Comparison of ENCODE assay signal across 8 mouse cellular contexts in genomic region chr7:25859962-25860870, GRCm38 (mm10). TPM values are rescaled to one million over a fixed set of nuclear protein-coding genes. Genes with fewer than 3 reads are reported as not detected.
A peak's percentile ranks its signal among the peaks of the same experiment; 100 is the strongest.
DNase-seq lines count a peak whose midpoint lies in the region; ATAC-seq and TF ChIP-seq lines count a peak whose summit lies in the region.

No protein-coding gene starts in this region.

- no peak overlapping the region for H3K9ac ChIP-seq in lung, embryonic 16.5 days (ENCODE audit: low read length)
- peak overlapping the region; percentile 8; the same call in 1 of the 2 replicates for H3K9ac ChIP-seq in intestine, embryonic 15.5 days

- no peaks in the 10 kb centered on the region for H3K4me1 ChIP-seq in lung, embryonic 16.5 days (replicated peaks; ENCODE audit: control insufficient read depth, insufficient read depth, low read length)
- H3K4me1 ChIP-seq in embryonic fibroblast, embryonic 13.5 days (ENCODE audit: control insufficient read depth, insufficient read depth, low read length) = no peaks in the 10 kb centered on the region
- no peaks in the 10 kb centered on the region for H3K4me1 ChIP-seq in intestine, embryonic 15.5 days (replicated peaks)
- peaks cover 7% of the 10 kb centered on the region; the same call in 1 of the 2 replicates for H3K4me1 ChIP-seq in midbrain, embryonic 10.5 days

- H3K4me3 ChIP-seq in lung, embryonic 16.5 days (ENCODE audit: low read length) = peak overlapping the region; percentile 16; the same call in 1 of the 2 replicates
- no peak overlapping the region for H3K4me3 ChIP-seq in embryonic fibroblast, embryonic 13.5 days (ENCODE audit: insufficient read depth, low read length)
- H3K4me3 ChIP-seq in intestine, embryonic 15.5 days (replicated peaks) = no peak overlapping the region
- peak overlapping the region; percentile 48 for H3K4me3 ChIP-seq in midbrain, embryonic 10.5 days

- 22% methylated on average over 9 of the region's 9 CpGs for WGBS in lung, embryonic 16.5 days
- WGBS in intestine, embryonic 15.5 days = 17% methylated on average over 9 of the region's 9 CpGs
- WGBS in midbrain, embryonic 10.5 days = 23% methylated on average over 9 of the region's 9 CpGs

- DNase-seq in lung, postnatal 14 days = no peak
- DNase-seq in midbrain, embryonic 10.5 days (ENCODE audit: low spot score) = peak; percentile 52
- no peak for DNase-seq in right cerebral cortex, postnatal 4 days
- DNase-seq in urinary bladder, adult 18-20 months (ENCODE audit: low spot score in 2 of 2) = no peak

- H3K27ac ChIP-seq in lung, embryonic 16.5 days (ENCODE audit: low read length) = no peak overlapping the region
- H3K27ac ChIP-seq in embryonic fibroblast, embryonic 13.5 days (ENCODE audit: insufficient read depth, low read length) = no peak overlapping the region
- no peak overlapping the region for H3K27ac ChIP-seq in intestine, embryonic 15.5 days
- H3K27ac ChIP-seq in midbrain, embryonic 10.5 days (replicated peaks) = peak overlapping the region; percentile 39; the same call in 1 of the 2 replicates

- no peaks in the 10 kb centered on the region for H3K36me3 ChIP-seq in lung, embryonic 16.5 days (ENCODE audit: control insufficient read depth, insufficient read depth, low read length)
- H3K36me3 ChIP-seq in intestine, embryonic 15.5 days = no peaks in the 10 kb centered on the region
- H3K36me3 ChIP-seq in midbrain, embryonic 10.5 days = no peaks in the 10 kb centered on the region

- peak; percentile 44; the same call in 1 of the 2 replicates for TF ChIP-seq CTCF in embryonic fibroblast, embryonic 13.5 days (IDR thresholded peaks at IDR 0.05; ENCODE audit: borderline replicate concordance, insufficient read depth, low read length)

- no peaks in the 10 kb centered on the region for H3K9me3 ChIP-seq in lung, embryonic 16.5 days (ENCODE audit: control insufficient read depth, low read length)
- H3K9me3 ChIP-seq in intestine, embryonic 15.5 days = no peaks in the 10 kb centered on the region
- no peaks in the 10 kb centered on the region for H3K9me3 ChIP-seq in midbrain, embryonic 10.5 days (replicated peaks)

- peak overlapping the region; percentile 38; the same call in 1 of the 2 replicates for H3K4me2 ChIP-seq in lung, embryonic 16.5 days (ENCODE audit: low read depth, low read length)
- H3K4me2 ChIP-seq in intestine, embryonic 15.5 days (replicated peaks) = peak overlapping the region; percentile 42

- TF ChIP-seq POLR2A in embryonic fibroblast, embryonic 13.5 days (IDR thresholded peaks at IDR 0.05; ENCODE audit: low read depth, low read length) = no peak

- no peaks in the 10 kb centered on the region for H3K27me3 ChIP-seq in lung, embryonic 16.5 days (ENCODE audit: control insufficient read depth, insufficient read depth, low read depth, low read length)
- no peaks in the 10 kb centered on the region for H3K27me3 ChIP-seq in intestine, embryonic 15.5 days (replicated peaks)
- no peaks in the 10 kb centered on the region for H3K27me3 ChIP-seq in midbrain, embryonic 10.5 days (ENCODE audit: low read depth, poor library complexity, severe bottlenecking)

- ATAC-seq in lung, embryonic 16.5 days (ENCODE audit: low read depth) = peak; percentile 45; the same call in 1 of the 2 replicates
- no peak for ATAC-seq in intestine, embryonic 15.5 days
- no peak for ATAC-seq in megakaryocyte-erythroid progenitor cell, adult 5-6 weeks (replicated peaks; ENCODE audit: low FRiP score, low TSS enrichment, poor library complexity, severe bottlenecking)

RNA-seq across cellular contexts. Expression of gene Cyp2b10, which starts 37.2 kb away (rescaled TPM):
- polyA plus RNA-seq in lung, embryonic 16.5 days (2015; fragmentation: Nextera tagmentation; extraction: Ambion mirVana) = 0.60 and 1.4 TPM in 2 replicates
- polyA plus RNA-seq in embryonic fibroblast, embryonic 13.5 days (2011; ENCODE audit: insufficient read length, low read depth, missing spikeins) = not detected in 2 replicates
- not detected in 2 replicates for polyA plus RNA-seq in intestine, embryonic 15.5 days (2015; fragmentation: Nextera tagmentation; extraction: Ambion mirVana)
- not detected in 2 replicates for polyA plus RNA-seq in midbrain, embryonic 10.5 days (2016; fragmentation: Nextera tagmentation; extraction: Ambion mirVana)
- total RNA-seq in megakaryocyte-erythroid progenitor cell, adult 5-6 weeks (2014; fragmentation: Nextera tagmentation) = not detected in 2 replicates
- not detected in 2 replicates for total RNA-seq in megakaryocyte-erythroid progenitor cell, adult 5-6 weeks (2017)

RNA-seq across cellular contexts. Expression of gene Cyp2s1, which starts 43.5 kb away (rescaled TPM):
- 18.9 and 21.0 TPM in 2 replicates for polyA plus RNA-seq in lung, embryonic 16.5 days (2015; fragmentation: Nextera tagmentation; extraction: Ambion mirVana)
- polyA plus RNA-seq in embryonic fibroblast, embryonic 13.5 days (2011; ENCODE audit: insufficient read length, low read depth, missing spikeins) = 0.23 TPM in 1 of 2 replicates, not detected in the other
- 33.2 and 35.9 TPM in 2 replicates for polyA plus RNA-seq in intestine, embryonic 15.5 days (2015; fragmentation: Nextera tagmentation; extraction: Ambion mirVana)
- 0.25 and 0.34 TPM in 2 replicates for polyA plus RNA-seq in midbrain, embryonic 10.5 days (2016; fragmentation: Nextera tagmentation; extraction: Ambion mirVana)
- total RNA-seq in megakaryocyte-erythroid progenitor cell, adult 5-6 weeks (2014; fragmentation: Nextera tagmentation) = not detected in 2 replicates
- not detected in 2 replicates for total RNA-seq in megakaryocyte-erythroid progenitor cell, adult 5-6 weeks (2017)

Comparison
In these comparisons a context has a peak if more than half of its experiments do, and no peak if none do; other contexts are left out.
1. H3K4me3 ChIP-seq: peak in lung, embryonic 16.5 days (single experiment) and midbrain, embryonic 10.5 days (single experiment); none in embryonic fibroblast, embryonic 13.5 days (single experiment) and intestine, embryonic 15.5 days (single experiment).
2. RNA of gene Cyp2s1, which starts 43.5 kb away (polyA plus RNA-seq): 33.2 to 35.9 TPM in intestine, embryonic 15.5 days and 18.9 to 21.0 TPM in lung, embryonic 16.5 days; 0.25 to 0.34 TPM in midbrain, embryonic 10.5 days and 0.23 TPM in embryonic fibroblast, embryonic 13.5 days; every median in the first group is over 10 times any median in the second.